Mouse (Mus musculus) liver, postnatal 0 days (tissue): ENCODE data around the gene Rpl29.

ENCODE experiments used
- CTCF ChIP-seq: sonication (generic); IDR thresholded peaks from 2 replicates; pipeline ENCODE4 v1.5.1; 2016; ENCODE audit warnings: antibody characterized with exemption, low read depth
- EP300 ChIP-seq: IDR thresholded peaks from 2 replicates; pipeline ENCODE4 v1.6.1; 2016; ENCODE audit warnings: antibody characterized with exemption, low read depth, mild to moderate bottlenecking

DNA sequence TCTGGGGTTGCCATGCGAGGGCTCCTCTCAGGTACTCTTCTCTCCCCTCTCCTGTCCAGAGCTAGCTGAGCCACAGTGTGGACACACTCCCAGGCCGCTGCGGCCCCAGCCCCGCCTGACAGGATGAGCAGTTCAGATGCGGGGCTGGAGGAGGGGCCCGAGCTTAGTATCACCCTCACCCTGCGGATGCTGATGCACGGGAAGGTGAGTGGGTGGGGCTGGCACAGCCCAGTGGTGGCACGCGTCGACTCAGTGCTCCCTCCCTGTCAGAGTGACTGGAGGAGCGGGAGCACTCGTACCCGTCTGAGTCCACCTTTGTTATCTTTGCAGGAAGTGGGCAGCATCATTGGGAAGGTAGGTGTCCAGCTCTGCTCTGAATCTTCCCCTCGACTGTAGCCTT, 30.7 kb downstream of the Rpl29 start:
- TF ChIP-seq CTCF (no peak), EP300 (no peak)
